Mouse (Mus musculus) megakaryocyte, embryonic 14.5 days (primary cell): ENCODE results near the gene Adgrl3.

ENCODE experiments used
- FLI1 ChIP-seq: IDR thresholded peaks from 2 replicates; pipeline ENCODE4 v1.6.1; 2012; ENCODE audit warnings: low read length, inconsistent platforms, mixed read lengths
- GATA1 ChIP-seq: IDR thresholded peaks from 3 replicates; pipeline ENCODE4 v1.6.1; 2012; ENCODE audit warnings: mixed read lengths, low read length, inconsistent platforms, borderline replicate concordance

- TF ChIP-seq FLI1, result no peak
- TF ChIP-seq GATA1, result no peak
These were observed at the start of gene Adgrl3 for GRCm38 (mm10) chr5:81019590-81020254.
